Comparison of ENCODE assay signal across 8 mouse cellular contexts in genomic region chr11:80300551-80301315, GRCm38 (mm10). TPM values are rescaled to one million over a fixed set of nuclear protein-coding genes. Genes with fewer than 3 reads are reported as not detected.
A peak's percentile ranks its signal among the peaks of the same experiment; 100 is the strongest.
DNase-seq lines count a peak whose midpoint lies in the region; ATAC-seq and TF ChIP-seq lines count a peak whose summit lies in the region.

Gene Rhbdl3 (plus strand): TSS chr11:80300912.

- peak within 1 kb of the TSS; percentile 31 for H3K4me3 ChIP-seq in embryonic fibroblast, embryonic 13.5 days (ENCODE audit: insufficient read depth, low read length)
- H3K4me3 ChIP-seq in heart, embryonic 16.5 days (ENCODE audit: low read length), result peak within 1 kb of the TSS; percentile 72
- H3K4me3 ChIP-seq in liver, embryonic 14.5 days (ENCODE audit: insufficient read depth in 1 of 2, low read depth in 2 of 2, low read length in 2 of 2), result peak within 1 kb of the TSS; percentile 11 to 48; a peak in 3 of 4 replicates
- peak within 1 kb of the TSS; percentile 73 for H3K4me3 ChIP-seq in neural tube, embryonic 14.5 days (ENCODE audit: low read depth, low read length)

- H3K9ac ChIP-seq in heart, embryonic 16.5 days (ENCODE audit: low read length), result peak within 1 kb of the TSS; percentile 76
- no peak within 1 kb of the TSS for H3K9ac ChIP-seq in liver, embryonic 14.5 days (replicated peaks)
- peak within 1 kb of the TSS; percentile 74 for H3K9ac ChIP-seq in neural tube, embryonic 14.5 days (replicated peaks; ENCODE audit: low read depth, low read length)

- no peak for TF ChIP-seq EP300 in liver, embryonic 14.5 days (IDR thresholded peaks at IDR 0.05; ENCODE audit: low read depth)

- peaks cover 61% of the 10 kb centered on the region for H3K27me3 ChIP-seq in heart, embryonic 16.5 days (ENCODE audit: control insufficient read depth, insufficient read depth, low read length)
- peaks cover 54% of the 10 kb centered on the region for H3K27me3 ChIP-seq in liver, embryonic 14.5 days (ENCODE audit: control insufficient read depth, insufficient read depth, low read length)
- no peaks in the 10 kb centered on the region for H3K27me3 ChIP-seq in neural tube, embryonic 14.5 days (ENCODE audit: control insufficient read depth, insufficient read depth, low read length)

- TF ChIP-seq POLR2A in embryonic fibroblast, embryonic 13.5 days (IDR thresholded peaks at IDR 0.05; ENCODE audit: low read depth, low read length), result peak; percentile 54; the same call in 1 of the 2 replicates

- H3K9me3 ChIP-seq in heart, embryonic 16.5 days (replicated peaks; ENCODE audit: control insufficient read depth, low read length), result peaks cover 3% of the 10 kb centered on the region; the same call in 1 of the 2 replicates
- H3K9me3 ChIP-seq in liver, embryonic 14.5 days (ENCODE audit: control insufficient read depth, low read length), result no peaks in the 10 kb centered on the region
- no peaks in the 10 kb centered on the region for H3K9me3 ChIP-seq in neural tube, embryonic 14.5 days (ENCODE audit: control insufficient read depth, low read length)

- H3K27ac ChIP-seq in embryonic fibroblast, embryonic 13.5 days (ENCODE audit: insufficient read depth, low read length), result no peak within 1 kb of the TSS
- peak within 1 kb of the TSS; percentile 20; the same call in 1 of the 2 replicates for H3K27ac ChIP-seq in heart, embryonic 16.5 days (ENCODE audit: low read length)
- H3K27ac ChIP-seq in liver, embryonic 14.5 days, result no peak within 1 kb of the TSS
- peak within 1 kb of the TSS; percentile 62 for H3K27ac ChIP-seq in neural tube, embryonic 14.5 days (ENCODE audit: low read depth, low read length)

- DNase-seq in urinary bladder, adult 18-20 months (ENCODE audit: low spot score in 2 of 2), result peak; percentile 31 to 51
- DNase-seq in urinary bladder, postnatal 10 days (ENCODE audit: low spot score), result no peak
- peak; percentile 77 for DNase-seq in kidney, postnatal 14 days
- DNase-seq in liver, embryonic 14.5 days (ENCODE audit: low read depth in 3 of 3, low spot score in 3 of 3), result no peak
- DNase-seq in thymus, postnatal 0 days (ENCODE audit: low spot score), result peak; percentile 28

- H3K4me1 ChIP-seq in embryonic fibroblast, embryonic 13.5 days (ENCODE audit: control insufficient read depth, insufficient read depth, low read length), result 0 out of 2 replicates have a peak, but pooled peaks cover 2% of the 10 kb centered on the region
- peaks cover 21% of the 10 kb centered on the region for H3K4me1 ChIP-seq in heart, embryonic 16.5 days (ENCODE audit: control insufficient read depth, insufficient read depth, low read length)
- H3K4me1 ChIP-seq in liver, embryonic 14.5 days (replicated peaks; ENCODE audit: control insufficient read depth in 2 of 2, insufficient read depth in 2 of 2, low read length in 1 of 2), result no peaks in the 10 kb centered on the region; a peak in 1 of 4 replicates
- H3K4me1 ChIP-seq in neural tube, embryonic 14.5 days (ENCODE audit: control insufficient read depth, insufficient read depth, low read length), result peaks cover 17% of the 10 kb centered on the region

- TF ChIP-seq CTCF in embryonic fibroblast, embryonic 13.5 days (IDR thresholded peaks at IDR 0.05; ENCODE audit: borderline replicate concordance, insufficient read depth, low read length), result no peak
- no peak for TF ChIP-seq CTCF in liver, embryonic 14.5 days (IDR thresholded peaks at IDR 0.05; ENCODE audit: low read depth)

- no peaks in the 10 kb centered on the region for H3K36me3 ChIP-seq in heart, embryonic 16.5 days (ENCODE audit: control insufficient read depth, insufficient read depth)
- no peaks in the 10 kb centered on the region for H3K36me3 ChIP-seq in liver, embryonic 14.5 days (replicated peaks; ENCODE audit: control insufficient read depth, insufficient read depth, low read depth)
- H3K36me3 ChIP-seq in neural tube, embryonic 14.5 days (ENCODE audit: control insufficient read depth, insufficient read depth, low read length), result no peaks in the 10 kb centered on the region

- peak; percentile 57 for ATAC-seq in heart, embryonic 16.5 days (replicated peaks; ENCODE audit: extremely low read depth, insufficient read depth, low FRiP score)
- no peak for ATAC-seq in liver, embryonic 14.5 days (ENCODE audit: insufficient read depth)
- ATAC-seq in neural tube, embryonic 14.5 days (ENCODE audit: low read depth), result peak; percentile 60

- H3K4me2 ChIP-seq in heart, embryonic 16.5 days (ENCODE audit: low read depth, low read length), result peak within 1 kb of the TSS; percentile 99
- H3K4me2 ChIP-seq in liver, embryonic 14.5 days (ENCODE audit: low read depth), result peak within 1 kb of the TSS; percentile 62
- H3K4me2 ChIP-seq in neural tube, embryonic 14.5 days (ENCODE audit: low read depth, low read length), result peak within 1 kb of the TSS; percentile 99

- under 1% methylated on average over 66 of the region's 81 CpGs for WGBS in heart, embryonic 16.5 days
- WGBS in liver, embryonic 14.5 days (ENCODE audit: insufficient replicate concordance), result under 1% methylated on average over 58 of the region's 81 CpGs
- under 1% methylated on average over 66 of the region's 81 CpGs for WGBS in neural tube, embryonic 14.5 days

RNA-seq across cellular contexts. Expression of gene Rhbdl3, which starts in this region (rescaled TPM):
- 1.3 and 1.8 TPM in 2 replicates for polyA plus RNA-seq in embryonic fibroblast, embryonic 13.5 days (2011; ENCODE audit: insufficient read length, low read depth, missing spikeins)
- polyA plus RNA-seq in heart, embryonic 16.5 days (2015; fragmentation: Nextera tagmentation; extraction: Ambion mirVana), result 1.9 and 3.1 TPM in 2 replicates
- 0.04 and 0.09 TPM in 2 replicates for polyA plus RNA-seq in liver, embryonic 14.5 days (2012; rRNA removed)
- polyA plus RNA-seq in liver, embryonic 14.5 days (2014; fragmentation: Nextera tagmentation; extraction: Ambion mirVana), result 0.03 TPM in 1 of 2 replicates, not detected in the other
- 3.8 and 6.5 TPM in 2 replicates for polyA plus RNA-seq in neural tube, embryonic 14.5 days (2014; fragmentation: Nextera tagmentation; extraction: Ambion mirVana)
- polyA plus RNA-seq in thymus, postnatal 0 days (2015; fragmentation: Nextera tagmentation; extraction: Ambion mirVana), result 6.3 and 6.8 TPM in 2 replicates

Comparison
In these comparisons a context has a peak if more than half of its experiments do, and no peak if none do; other contexts are left out.
1. DNase-seq: peak in urinary bladder, adult 18-20 months (2 of 2), kidney, postnatal 14 days (single experiment) and thymus, postnatal 0 days (single experiment); none in urinary bladder, postnatal 10 days (single experiment) and liver, embryonic 14.5 days (0 of 3).
2. H3K27ac ChIP-seq: peak in heart, embryonic 16.5 days (single experiment) and neural tube, embryonic 14.5 days (single experiment); none in embryonic fibroblast, embryonic 13.5 days (single experiment) and liver, embryonic 14.5 days (single experiment).
3. Peak in every context shown above with its lines, with median percentiles within 50 percentile points of each other: H3K4me3 ChIP-seq and H3K4me2 ChIP-seq.